Mouse (Mus musculus) lung, postnatal 0 days (tissue): ENCODE data around the gene Dgka. TPM values are rescaled to one million over a fixed set of nuclear protein-coding genes. Genes with fewer than 3 reads are reported as not detected.

Experiments used
- ATAC-seq: fragments of 200-750 bp; cut with Nextera tagmentation; 2 replicates; pipeline ENCODE4 v1.8.0; 2017; ENCODE audit warnings: moderate library complexity
- DNase-seq: peaks from one replicate; pipeline ENCODE4 v3.0.0-alpha.2; 2016; ENCODE audit warnings: low spot score
- H3K27ac ChIP-seq: fragments of 300-500 bp; sonication (generic); 2 replicates; pipeline ENCODE4 v1.5.1; 2014; ENCODE audit warnings: antibody characterized with exemption, mild to moderate bottlenecking, low read length, mixed read lengths
- H3K27me3 ChIP-seq: fragments of 300-500 bp; sonication (generic); replicated peaks from 2 replicates; pipeline ENCODE4 v1.6.1; 2014; ENCODE audit warnings: low read length, mixed read lengths; ENCODE audit not compliant: insufficient read depth
- H3K36me3 ChIP-seq: fragments of 300-500 bp; sonication (generic); 2 replicates; pipeline ENCODE4 v1.6.1; 2014; ENCODE audit warnings: low read length, mixed read lengths; ENCODE audit not compliant: insufficient read depth
- H3K4me1 ChIP-seq: fragments of 300-500 bp; sonication (generic); 2 replicates; pipeline ENCODE4 v1.6.1; 2014; ENCODE audit warnings: antibody characterized with exemption, low read depth, low read length, mixed read lengths; ENCODE audit not compliant: insufficient read depth
- H3K4me2 ChIP-seq: fragments of 300-500 bp; sonication (generic); replicated peaks from 2 replicates; pipeline ENCODE4 v1.6.1; 2014; ENCODE audit warnings: low read depth, mild to moderate bottlenecking, low read length, moderate library complexity, mixed read lengths
- H3K4me3 ChIP-seq: fragments of 300-500 bp; sonication (generic); 2 replicates; pipeline ENCODE4 v1.5.1; 2014; ENCODE audit warnings: low read depth, low read length
- H3K9ac ChIP-seq: fragments of 300-500 bp; sonication (generic); replicated peaks from 2 replicates; pipeline ENCODE4 v1.6.1; 2014; ENCODE audit warnings: low read depth, mild to moderate bottlenecking
- H3K9me3 ChIP-seq: fragments of 300-500 bp; sonication (generic); 2 replicates; pipeline ENCODE4 v1.6.1; 2016; ENCODE audit warnings: low read length, mixed read lengths
- CTCF ChIP-seq: IDR thresholded peaks from 2 replicates; pipeline ENCODE4 v1.5.1; 2016; ENCODE audit warnings: antibody characterized with exemption, mild to moderate bottlenecking
- EP300 ChIP-seq: IDR thresholded peaks from 2 replicates; pipeline ENCODE4 v1.6.1; 2016; ENCODE audit warnings: antibody characterized with exemption, mild to moderate bottlenecking, control low read depth
- WGBS: fragments of 180-500 bp; shearing (Covaris S2); extraction: QIAGEN DNeasy Blood & Tissue Kit; methylation state at CpG from one replicate; pipeline ENCODE4 v1.1.7; 2014; 5-methylcytosine and 5-hydroxymethylcytosine counted together
- polyA plus RNA-seq: library from polyadenylated mRNA; unstranded; fragments of >200 nt; fragmentation: Nextera tagmentation; extraction: Ambion mirVana; gene quantifications from 2 replicates; pipeline ENCODE4 v1.2.1, GENCODE M21; 2015

Dgka gene
- 16.8 and 17.9 TPM in 2 replicates for polyA plus RNA-seq

DNA sequence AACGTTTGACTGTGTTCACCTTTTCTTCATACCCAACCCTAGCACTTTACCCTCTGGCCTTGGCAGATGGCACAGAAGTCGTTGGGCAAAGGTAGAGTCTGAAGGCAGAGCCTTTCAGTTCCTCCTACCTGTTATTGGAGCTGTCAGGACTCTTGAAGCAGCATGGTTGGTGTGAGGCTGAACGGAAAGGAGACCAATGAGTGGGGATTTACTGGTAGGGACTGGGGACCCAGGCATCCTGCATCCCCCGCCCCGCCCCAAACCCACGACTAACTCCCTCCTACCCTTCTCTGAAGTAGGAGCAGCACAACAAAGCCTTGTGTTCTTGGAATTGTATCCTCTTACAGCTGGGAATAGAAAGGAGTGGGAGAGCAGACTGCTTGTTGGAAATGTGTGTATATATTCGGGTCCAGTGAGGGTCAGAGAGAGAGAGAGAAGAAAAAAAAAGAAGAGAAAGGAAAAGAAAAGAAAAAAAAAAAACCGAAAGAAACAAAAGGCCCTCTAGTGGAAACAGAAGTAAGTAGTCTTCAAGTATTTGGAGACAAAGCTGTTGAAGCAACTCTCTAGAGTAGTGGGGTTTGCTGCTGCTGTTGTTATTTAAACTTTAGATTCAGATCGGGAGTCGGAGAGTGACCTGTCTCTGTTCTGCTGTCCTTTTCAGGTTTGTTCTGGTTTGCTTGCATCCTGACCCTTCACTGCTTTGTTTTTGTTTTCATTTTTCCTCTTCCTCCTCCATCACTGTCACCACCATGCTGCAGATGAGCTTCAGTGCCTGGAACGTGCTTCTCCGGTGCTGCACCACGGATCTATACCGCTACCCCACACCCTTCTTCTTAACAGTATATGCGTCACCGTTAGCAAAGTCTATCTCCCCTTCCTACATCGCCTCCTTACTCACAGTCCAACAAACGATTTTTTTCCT is at the start of gene Dgka:
Dgka (minus strand) TSS at position 176 of the 922 bp plus-strand sequence.
- H3K36me3 ChIP-seq, result no peaks in the 10 kb centered on the region
- no peaks in the 10 kb centered on the region for H3K27me3 ChIP-seq
- ATAC-seq (no peak), DNase-seq (peak; percentile 81)
- H3K9me3 ChIP-seq, result no peaks in the 10 kb centered on the region
- WGBS, result 15% methylated on average over 18 of the region's 18 CpGs
- H3K4me2 ChIP-seq, result peak within 1 kb of the TSS; percentile 90
- H3K9ac ChIP-seq, result peak within 1 kb of the TSS; percentile 67
- peak; percentile 45 for TF ChIP-seq CTCF
- TF ChIP-seq EP300, result no peak
- H3K4me3 ChIP-seq, result peak within 1 kb of the TSS; percentile 70
- peak within 1 kb of the TSS; percentile 93 for H3K27ac ChIP-seq
- H3K4me1 ChIP-seq, result peaks cover 18% of the 10 kb centered on the region; the same call in 1 of the 2 replicates

DNA sequence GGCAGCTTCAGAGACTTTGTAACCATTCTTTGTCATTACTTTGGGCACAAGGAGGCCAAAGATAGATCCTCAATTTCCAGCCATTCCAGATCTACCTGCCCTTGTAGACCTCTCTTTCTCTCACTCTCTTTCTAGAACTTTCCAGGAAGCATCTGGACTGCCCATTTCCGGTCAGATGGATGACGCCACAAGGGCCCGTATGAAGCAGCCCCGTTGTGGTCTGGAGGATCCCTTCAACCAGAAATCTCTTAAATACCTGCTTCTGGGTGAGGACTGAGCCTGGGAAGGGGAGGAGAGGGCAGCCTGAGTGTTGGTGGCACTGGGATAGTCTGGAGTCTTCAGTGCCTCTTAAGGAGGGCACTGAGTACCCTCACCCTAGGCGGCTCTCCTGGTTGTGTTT is 49.7 kb upstream of the Dgka start:
- H3K4me3 ChIP-seq, result no peak overlapping the region
- DNase-seq (no peak), ATAC-seq (no peak)
- 72% methylated on average over 5 of the region's 5 CpGs for WGBS
- TF ChIP-seq CTCF, result no peak
- TF ChIP-seq EP300, result no peak
- H3K27ac ChIP-seq, result no peak overlapping the region
- no peaks in the 10 kb centered on the region for H3K27me3 ChIP-seq
- no peak overlapping the region for H3K9ac ChIP-seq
- H3K4me1 ChIP-seq, result no peaks in the 10 kb centered on the region
- no peaks in the 10 kb centered on the region for H3K9me3 ChIP-seq
- no peak overlapping the region for H3K4me2 ChIP-seq
- no peaks in the 10 kb centered on the region for H3K36me3 ChIP-seq

DNA sequence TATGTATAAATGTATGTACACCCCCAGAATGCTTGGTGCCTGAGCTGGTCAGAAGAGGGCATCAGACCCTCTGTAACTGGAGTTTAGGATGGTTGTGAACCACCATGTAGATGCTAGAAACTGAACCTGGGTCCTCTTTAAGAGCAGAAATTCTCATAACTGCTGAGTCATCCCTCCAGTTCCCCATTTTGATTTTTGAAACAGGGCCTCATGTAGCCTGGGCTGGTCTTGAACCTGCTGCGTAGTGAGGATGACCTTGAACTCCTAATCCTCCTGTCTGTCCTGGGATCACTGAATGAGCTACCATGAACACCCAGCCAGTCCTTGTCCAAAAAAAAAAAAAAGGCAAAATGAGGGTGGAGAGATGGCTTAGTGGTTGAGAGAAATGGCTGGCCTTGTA is 48.6 kb upstream of the Dgka start:
- 88% methylated on average over 1 of the region's 1 CpGs for WGBS
- Histone ChIP-seq H3K9me3 (no peaks in the 10 kb centered on the region), H3K4me2 (no peak overlapping the region), H3K36me3 (no peaks in the 10 kb centered on the region), H3K9ac (no peak overlapping the region), H3K4me3 (no peak overlapping the region), H3K27me3 (no peaks in the 10 kb centered on the region), H3K4me1 (no peaks in the 10 kb centered on the region), H3K27ac (no peak overlapping the region)
- DNase-seq, result no peak
- ATAC-seq, result no peak
- TF ChIP-seq EP300, result no peak
- TF ChIP-seq CTCF, result no peak

DNA sequence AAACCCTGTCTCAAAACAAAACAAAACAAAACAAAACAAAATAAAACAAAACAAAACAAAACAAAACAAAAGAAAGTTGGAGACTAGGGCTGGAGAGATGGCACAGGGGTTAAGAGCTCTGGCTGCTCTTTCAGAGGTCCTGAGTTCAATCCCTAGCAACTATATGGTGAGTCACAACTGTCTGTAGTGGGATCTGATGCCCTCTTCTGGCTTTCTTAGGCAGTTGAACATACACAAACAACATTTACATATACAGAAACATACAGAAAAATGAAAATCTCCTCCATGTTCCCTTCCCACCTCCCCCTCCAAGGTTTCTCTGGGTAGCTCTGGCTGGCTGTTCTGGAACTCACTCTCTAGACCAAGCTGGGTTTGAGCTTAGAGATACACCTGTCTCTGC is 47.4 kb upstream of the Dgka start:
- H3K36me3 ChIP-seq, result no peaks in the 10 kb centered on the region
- TF ChIP-seq EP300, result no peak
- peak; percentile 36 for TF ChIP-seq CTCF
- no peaks in the 10 kb centered on the region for H3K9me3 ChIP-seq
- H3K27me3 ChIP-seq, result no peaks in the 10 kb centered on the region
- no peak for DNase-seq
- H3K4me2 ChIP-seq, result no peak overlapping the region
- H3K4me1 ChIP-seq, result no peaks in the 10 kb centered on the region
- H3K4me3 ChIP-seq, result no peak overlapping the region
- ATAC-seq, result no peak
- H3K27ac ChIP-seq, result no peak overlapping the region
- H3K9ac ChIP-seq, result no peak overlapping the region

DNA sequence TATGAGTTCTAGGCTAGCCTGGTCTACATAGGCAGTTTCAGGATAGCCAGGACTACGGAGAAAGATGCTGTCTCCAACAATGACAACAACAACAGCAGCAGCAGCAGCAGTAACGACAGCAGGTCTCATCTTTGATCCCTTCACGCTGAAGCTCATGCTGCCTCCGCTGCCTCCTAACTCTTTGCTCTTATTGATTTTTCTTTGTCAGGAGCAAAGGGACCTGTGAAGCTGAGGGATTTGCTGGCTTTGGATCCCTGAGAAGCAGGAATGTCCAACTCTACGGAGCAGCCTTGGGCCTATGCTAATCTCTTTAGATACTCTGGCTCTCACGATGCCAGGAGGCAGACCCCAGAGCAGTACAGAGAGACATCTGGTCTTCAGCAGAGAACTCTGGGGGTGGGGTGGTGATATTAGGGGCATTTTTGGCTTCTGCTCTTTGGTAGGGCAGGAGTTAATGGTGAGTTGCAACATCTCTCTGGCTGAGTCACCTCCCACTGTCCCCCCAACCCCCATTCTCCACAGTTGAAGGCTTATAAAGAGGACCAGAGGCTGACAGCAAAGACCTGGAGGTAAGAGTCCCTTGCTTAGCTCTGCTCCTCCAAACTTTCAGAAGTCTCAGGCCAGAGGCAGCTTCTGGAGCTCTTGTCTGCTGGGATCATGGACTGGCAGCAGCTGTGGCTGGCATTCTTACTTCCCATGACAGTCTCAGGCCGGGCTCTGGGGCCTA is 45.9 kb upstream of the Dgka start, which contains the start of gene Mmp19:
Mmp19 (plus strand) TSS at position 513 of the 727 bp plus-strand sequence.
- H3K4me3 ChIP-seq, result peak within 1 kb of the TSS; percentile 27
- H3K9ac ChIP-seq, result 0 out of 2 replicates have a peak within 1 kb of the TSS, but pooled peaks have one; percentile 5
- H3K36me3 ChIP-seq, result no peaks in the 10 kb centered on the region
- 65% methylated on average over 7 of the region's 7 CpGs for WGBS
- peak within 1 kb of the TSS; percentile 42 for H3K4me2 ChIP-seq
- H3K4me1 ChIP-seq, result no peaks in the 10 kb centered on the region
- no peaks in the 10 kb centered on the region for H3K27me3 ChIP-seq
- DNase-seq (peak; percentile 58), ATAC-seq (peak; percentile 67)
- peak within 1 kb of the TSS; percentile 69 for H3K27ac ChIP-seq
- TF ChIP-seq CTCF (no peak), EP300 (no peak)
- no peaks in the 10 kb centered on the region for H3K9me3 ChIP-seq

DNA sequence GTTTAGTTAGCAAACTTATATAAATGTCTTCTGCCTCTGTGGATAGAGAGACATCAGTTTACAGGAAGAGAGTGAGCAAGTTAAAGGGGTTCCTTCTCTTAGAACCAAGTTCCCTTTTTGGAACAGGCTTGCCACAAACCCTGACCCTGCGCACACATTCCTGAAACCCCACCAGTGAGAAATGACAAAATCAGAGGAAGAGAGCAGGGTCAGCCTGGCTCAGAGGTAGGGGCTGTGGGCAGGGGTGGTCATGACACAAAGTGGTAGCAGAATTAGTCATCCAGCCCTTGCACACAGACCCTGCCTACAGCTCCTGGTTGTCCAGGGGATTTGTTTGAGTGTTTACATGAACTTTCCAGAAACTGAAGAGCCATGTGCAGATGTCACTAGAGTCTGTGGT is 35.5 kb upstream of the Dgka start:
- 85% methylated on average over 1 of the region's 1 CpGs for WGBS
- peak; percentile 38 for DNase-seq
- no peak overlapping the region for H3K4me3 ChIP-seq
- peak overlapping the region; percentile 74 for H3K27ac ChIP-seq
- no peak overlapping the region for H3K4me2 ChIP-seq
- no peaks in the 10 kb centered on the region for H3K27me3 ChIP-seq
- H3K4me1 ChIP-seq, result peaks cover 7% of the 10 kb centered on the region; the same call in 1 of the 2 replicates
- peak; percentile 4; the same call in 1 of the 2 replicates for ATAC-seq
- H3K36me3 ChIP-seq, result no peaks in the 10 kb centered on the region
- TF ChIP-seq EP300 (0 out of 2 replicates have a peak, but pooled peaks have one; percentile 15), CTCF (no peak)
- no peaks in the 10 kb centered on the region for H3K9me3 ChIP-seq
- H3K9ac ChIP-seq, result no peak overlapping the region
